Mouse (Mus musculus) Patski (cell line): Measurements from ENCODE around the gene Pcdh18. TPM values are rescaled to one million over a fixed set of nuclear protein-coding genes. Genes with fewer than 3 reads are reported as not detected.

Source experiments
- ATAC-seq: fragments of 100-300 bp; one replicate; pipeline ENCODE4 v1.8.0; 2021
- CTCF ChIA-PET: fragments of 350-600 bp; sonication (Branson Sonifier 250); formaldehyde crosslinking; loops from one replicate; lab custom pipeline; 2022; ENCODE audit warnings: inconsistent platforms; lab: Charles Lee
- POLR2A ChIA-PET: fragments of 350-600 bp; sonication (Branson Sonifier 250); formaldehyde crosslinking; loops from one replicate; lab custom pipeline; 2022; ENCODE audit warnings: antibody characterized with exemption, inconsistent platforms; lab: Charles Lee
- DNase-seq: peaks from one replicate; pipeline ENCODE4 v3.0.0-alpha.2; 2011; ENCODE audit warnings: low read depth, low spot score
- H3K27me3 ChIP-seq: fragments of 371-371 bp; one replicate; pipeline ENCODE4 v1.5.1; 2021
- CTCF ChIP-seq: fragments of 100-300 bp; IDR thresholded peaks from one replicate; pipeline ENCODE4 v1.5.1; 2021
- in situ Hi-C: fragments of 300-500 bp; cut with MboI; formaldehyde crosslinking; loops from 3 replicates; pipeline ENCODE4 v1.11.1; 2018; ENCODE audit warnings: low pct_unique_long_range_greater_than_20kb, mixed read lengths
- polyA plus RNA-seq: library from polyadenylated mRNA; unstranded; gene quantifications from one replicate; pipeline ENCODE4 v1.2.3, GENCODE M21; 2021

Gene Pcdh18
- 3.0 TPM for polyA plus RNA-seq

DNA sequence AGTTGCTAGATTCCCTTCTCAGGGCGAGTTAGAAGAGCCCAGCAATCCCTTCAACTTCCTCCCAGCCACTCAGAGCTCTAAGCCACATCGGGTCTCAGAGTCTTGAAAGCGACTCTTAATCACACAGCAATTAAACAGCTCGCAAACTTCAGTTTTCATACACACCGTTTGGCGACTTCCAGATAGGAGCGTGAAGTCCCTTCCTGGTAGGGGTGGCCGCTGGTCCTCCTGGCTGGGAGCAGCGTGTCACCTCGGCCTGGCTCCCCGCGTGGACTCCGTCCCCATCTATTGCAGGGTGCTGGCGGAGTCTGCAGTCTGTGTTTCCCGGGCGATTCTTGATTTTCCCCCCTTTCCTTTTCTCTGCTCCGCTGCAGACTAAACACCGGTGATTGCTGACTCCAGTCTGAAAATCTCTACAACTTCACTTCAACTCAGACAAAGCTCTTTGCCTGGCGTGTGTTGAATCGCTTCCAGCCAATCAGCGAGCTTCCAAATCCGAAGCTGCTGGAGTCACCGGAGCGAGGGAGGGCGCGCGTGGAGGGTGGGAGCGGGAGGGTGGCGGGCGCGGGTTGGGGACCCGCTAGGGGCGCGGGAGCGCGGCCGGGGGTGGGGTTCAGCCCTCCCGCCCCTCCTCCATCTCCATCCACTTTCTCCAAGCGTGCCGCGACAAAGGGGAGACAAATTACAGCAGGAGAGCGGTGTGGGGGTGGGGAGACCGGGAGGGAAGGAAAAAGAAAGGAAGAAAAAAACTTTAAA is at the start of gene Pcdh18:
TSS of gene Pcdh18 (minus strand) at position 456 of the 756 bp plus-strand sequence.
- peak; percentile 90 for ATAC-seq
- in situ Hi-C loops = loop anchor here (10.0 kb wide), 2 partner anchors 318 to 662 kb away; no protein-coding TSS in a partner anchor
- no peaks in the 10 kb centered on the region for H3K27me3 ChIP-seq
- POLR2A ChIA-PET = interaction anchor here (0.6 to 1.1 kb wide), 4 partner anchors 15 to 1365 kb away, joined by 3 to 6 read pairs (median 4); no protein-coding TSS in a partner anchor
- no peak for TF ChIP-seq CTCF
- peak; percentile 43 for DNase-seq
- CTCF ChIA-PET = interaction anchor here (1.0 to 2.0 kb wide), 4 partner anchors 9 to 663 kb away, joined by 3 to 4 read pairs (median 4); no protein-coding TSS in a partner anchor

DNA sequence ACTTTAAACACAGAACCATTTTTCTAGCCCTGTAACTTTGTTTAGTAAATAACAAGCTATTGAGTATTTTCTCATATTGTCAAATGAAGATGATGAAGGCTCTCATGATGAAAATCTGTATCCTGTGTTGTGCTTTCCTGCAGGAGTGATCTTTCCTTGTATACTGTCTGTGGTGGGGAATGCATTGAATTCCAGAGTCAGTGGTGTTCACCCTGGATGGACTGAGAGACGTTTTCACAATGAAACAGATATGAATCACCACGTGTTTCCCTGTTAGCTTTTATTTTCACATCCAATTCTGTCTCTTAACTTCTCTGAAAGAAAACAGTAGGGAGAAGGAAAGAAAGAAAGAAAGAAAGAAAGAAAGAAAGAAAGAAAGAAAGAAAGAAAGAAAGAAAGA is 49.7 kb upstream of the Pcdh18 start:
- CTCF ChIA-PET = interaction anchor here (1.4 to 6.6 kb wide), 2 partner anchors 15 to 41 kb away, joined by 3 to 64 read pairs; no protein-coding TSS in a partner anchor
- in situ Hi-C loops = no loop called here
- ATAC-seq (peak; percentile 72), DNase-seq (peak; percentile 10)
- H3K27me3 ChIP-seq = no peaks in the 10 kb centered on the region
- POLR2A ChIA-PET = interaction anchor here (0.6 to 1.6 kb wide), 3 partner anchors 13 to 271 kb away, joined by 3 to 6 read pairs (median 4); no protein-coding TSS in a partner anchor
- TF ChIP-seq CTCF = no peak

DNA sequence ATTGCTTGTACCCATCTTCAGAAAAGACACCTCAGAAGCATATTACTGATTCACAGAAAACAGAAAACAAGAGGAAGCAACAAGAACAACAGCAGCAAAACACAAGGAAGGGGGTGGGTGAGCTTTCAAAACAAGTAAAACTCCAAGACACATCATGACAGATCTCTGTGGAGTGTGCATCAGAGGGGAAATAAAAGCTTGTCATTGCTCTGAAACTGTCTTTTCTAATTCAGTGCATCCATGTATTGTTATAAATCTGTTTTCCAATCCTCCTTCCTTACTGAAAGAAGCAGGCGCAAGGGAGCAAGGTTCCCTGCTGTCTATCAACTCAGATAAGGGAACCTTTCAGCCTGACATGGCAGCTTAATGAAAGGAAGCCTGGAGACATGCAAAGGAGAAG is 48.4 kb upstream of the Pcdh18 start:
- no peaks in the 10 kb centered on the region for H3K27me3 ChIP-seq
- DNase-seq (no peak), ATAC-seq (no peak)
- CTCF ChIA-PET = interaction anchor here (1.5 to 6.6 kb wide), 2 partner anchors 13 to 48 kb away, joined by 4 to 64 read pairs; partner anchors contain the start of gene Pcdh18
- POLR2A ChIA-PET = no interaction called here
- in situ Hi-C loops = no loop called here
- no peak for TF ChIP-seq CTCF

DNA sequence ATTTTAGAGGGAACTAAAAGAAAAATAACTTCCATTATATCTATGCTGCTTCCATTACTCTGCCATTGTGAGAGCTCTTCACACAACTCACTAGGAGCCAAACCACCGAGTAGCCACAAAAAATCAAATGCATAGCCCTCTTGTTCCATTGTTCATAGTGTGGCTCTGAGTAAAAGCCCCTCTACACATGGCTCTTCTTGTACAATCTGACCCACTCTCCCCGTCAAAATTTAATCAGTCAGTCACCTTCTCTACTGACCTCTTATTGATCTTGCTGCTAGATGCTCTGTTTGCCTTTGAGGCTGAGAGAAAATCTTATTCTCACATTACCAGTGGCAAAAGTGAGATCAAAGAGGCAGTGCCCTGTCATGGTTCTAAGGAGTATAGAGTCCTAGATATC is 31.2 kb upstream of the Pcdh18 start:
- no peak for ATAC-seq
- ChIA-PET CTCF (interaction anchor here (8.4 kb wide), 1 partner anchor 18 kb away, joined by 64 read pairs; no protein-coding TSS in a partner anchor), POLR2A (no interaction called here)
- no peak for TF ChIP-seq CTCF
- no peaks in the 10 kb centered on the region for H3K27me3 ChIP-seq
- in situ Hi-C loops = no loop called here
- DNase-seq = no peak

DNA sequence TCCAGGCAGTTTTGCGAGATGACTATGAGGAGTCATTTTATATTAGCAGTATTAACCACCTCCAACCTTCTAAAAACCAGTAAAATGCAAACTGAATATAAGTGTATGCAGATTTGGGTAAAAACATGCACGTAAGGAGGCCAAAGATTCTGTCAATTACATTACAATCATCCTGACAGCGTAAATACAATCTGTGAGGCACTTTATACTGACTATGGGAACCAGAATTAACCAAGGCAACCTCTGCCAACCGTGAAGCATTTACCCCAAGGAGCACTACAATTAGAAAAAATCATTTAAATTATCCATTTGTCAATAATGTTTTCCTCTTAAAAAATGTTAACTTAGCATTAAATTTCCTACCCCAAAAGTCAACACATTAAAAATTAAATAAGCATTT is 30.6 kb upstream of the Pcdh18 start:
- POLR2A ChIA-PET = no interaction called here
- DNase-seq = no peak
- CTCF ChIA-PET = interaction anchor here (1.5 kb wide), 1 partner anchor 20 kb away, joined by 4 read pairs; no protein-coding TSS in a partner anchor
- H3K27me3 ChIP-seq = no peaks in the 10 kb centered on the region
- TF ChIP-seq CTCF = no peak
- no peak for ATAC-seq
- in situ Hi-C loops = no loop called here

DNA sequence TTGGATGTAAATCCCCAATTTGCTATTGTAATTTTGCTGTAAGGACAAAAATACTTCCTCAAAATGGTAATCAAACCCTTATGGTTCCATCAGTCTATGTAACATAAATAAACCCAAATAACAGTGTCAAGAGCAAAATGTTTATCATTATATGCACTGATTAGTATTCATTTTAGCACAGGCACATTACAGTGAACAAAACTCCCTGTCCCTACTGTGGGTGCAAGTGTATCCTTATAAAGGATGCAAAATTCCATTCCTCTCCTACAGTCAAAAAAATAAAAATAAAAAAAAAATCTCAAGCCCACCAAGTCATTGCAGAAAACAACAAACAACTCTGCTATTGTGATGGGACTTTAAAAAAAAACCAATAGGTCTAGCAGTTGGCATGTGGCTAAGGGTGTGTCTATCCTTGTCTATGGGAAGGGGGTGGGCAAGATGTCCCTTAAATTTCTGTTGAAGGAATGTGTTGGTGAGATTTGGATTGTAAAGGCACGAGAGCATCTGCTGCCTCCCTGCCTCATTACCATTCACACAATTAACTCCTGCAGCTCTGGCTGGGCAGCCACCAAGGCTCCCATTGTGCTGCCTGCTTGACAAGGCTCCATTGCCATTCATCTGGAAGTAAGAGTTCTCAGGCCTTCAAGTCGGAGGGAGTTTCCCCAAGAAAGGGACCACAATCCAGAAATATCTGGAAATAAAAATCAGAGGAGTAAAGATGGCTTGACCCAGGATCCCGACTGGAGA is 12.0 kb upstream of the Pcdh18 start:
- DNase-seq = no peak
- TF ChIP-seq CTCF = no peak
- POLR2A ChIA-PET = no interaction called here
- ATAC-seq = no peak
- in situ Hi-C loops = no loop called here
- CTCF ChIA-PET = no interaction called here
- no peaks in the 10 kb centered on the region for H3K27me3 ChIP-seq

DNA sequence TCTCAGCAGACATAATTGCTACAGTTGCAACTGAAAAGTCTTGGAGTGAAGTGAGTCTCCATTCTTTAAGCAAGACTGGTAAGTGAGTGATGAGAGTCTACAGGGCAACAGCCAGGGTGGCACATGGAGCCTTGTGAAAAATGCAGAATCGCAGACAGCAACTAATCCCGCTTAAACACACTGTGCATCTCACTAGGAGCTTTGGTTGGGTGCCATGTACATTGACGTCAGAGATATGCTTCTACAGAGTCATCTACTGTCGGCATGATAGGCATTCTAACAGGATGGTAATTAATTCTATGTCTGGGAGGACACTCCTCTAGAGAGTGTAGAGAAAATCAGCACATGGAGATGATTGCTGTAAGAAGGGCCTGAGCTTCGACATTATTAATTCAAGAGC is 5.6 kb upstream of the Pcdh18 start:
- TF ChIP-seq CTCF = no peak
- POLR2A ChIA-PET = no interaction called here
- DNase-seq = no peak
- ATAC-seq = no peak
- H3K27me3 ChIP-seq = no peaks in the 10 kb centered on the region
- in situ Hi-C loops = no loop called here
- CTCF ChIA-PET = no interaction called here

DNA sequence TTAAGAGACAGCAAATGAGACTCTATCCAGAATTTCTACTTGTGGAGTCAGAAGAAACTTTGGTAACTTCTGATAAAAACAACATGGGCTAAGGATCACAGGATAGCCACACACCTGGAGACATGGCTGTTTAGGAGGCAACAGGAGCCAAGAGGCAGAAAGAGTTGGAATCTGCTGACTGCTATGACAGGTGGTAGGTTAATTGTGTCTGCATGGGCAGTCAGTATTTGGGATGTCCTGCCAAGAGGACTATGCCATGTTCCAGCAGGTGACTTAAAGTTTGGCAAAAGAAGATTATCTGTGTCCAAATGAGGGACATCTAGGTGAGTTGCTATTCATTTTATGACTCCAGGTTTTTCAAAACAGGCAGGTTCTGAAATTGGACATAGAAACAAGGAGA is 4.8 kb upstream of the Pcdh18 start:
- TF ChIP-seq CTCF = no peak
- ATAC-seq = no peak
- H3K27me3 ChIP-seq = no peaks in the 10 kb centered on the region
- in situ Hi-C loops = no loop called here
- ChIA-PET CTCF (no interaction called here), POLR2A (no interaction called here)
- DNase-seq = no peak

DNA sequence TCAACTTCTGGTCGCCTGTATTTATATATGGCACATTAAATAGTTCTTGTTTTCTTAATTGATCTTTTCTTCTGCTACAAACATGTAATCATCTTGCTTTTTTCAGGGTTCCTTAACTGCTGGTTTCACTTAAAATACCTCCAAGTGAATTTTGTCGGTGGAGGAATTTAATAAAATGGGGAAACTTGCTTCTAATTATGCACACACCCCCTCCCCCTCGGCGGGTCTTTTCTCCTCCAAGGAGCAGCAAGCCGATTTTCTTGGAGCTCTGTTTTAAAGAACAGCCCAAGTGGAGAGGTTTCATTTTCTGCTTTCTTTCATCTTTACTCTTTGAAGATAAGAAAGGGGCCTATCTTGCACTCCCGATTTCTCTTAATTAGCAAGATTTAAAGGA is 498 bp upstream of the Pcdh18 start:
- in situ Hi-C loops = loop anchor here (10.0 kb wide), 2 partner anchors 317 to 663 kb away; no protein-coding TSS in a partner anchor
- DNase-seq (no peak), ATAC-seq (no peak)
- ChIA-PET CTCF (interaction anchor here (1.0 to 2.0 kb wide), 4 partner anchors 9 to 664 kb away, joined by 3 to 4 read pairs (median 4); no protein-coding TSS in a partner anchor), POLR2A (interaction anchor here (0.7 to 1.1 kb wide), 2 partner anchors 16 to 171 kb away, joined by 3 to 6 read pairs; no protein-coding TSS in a partner anchor)
- TF ChIP-seq CTCF = no peak
- H3K27me3 ChIP-seq = no peaks in the 10 kb centered on the region
